Mouse (Mus musculus): ENCODE measurements around the gene Prkcd.

Gene Prkcd

DNA sequence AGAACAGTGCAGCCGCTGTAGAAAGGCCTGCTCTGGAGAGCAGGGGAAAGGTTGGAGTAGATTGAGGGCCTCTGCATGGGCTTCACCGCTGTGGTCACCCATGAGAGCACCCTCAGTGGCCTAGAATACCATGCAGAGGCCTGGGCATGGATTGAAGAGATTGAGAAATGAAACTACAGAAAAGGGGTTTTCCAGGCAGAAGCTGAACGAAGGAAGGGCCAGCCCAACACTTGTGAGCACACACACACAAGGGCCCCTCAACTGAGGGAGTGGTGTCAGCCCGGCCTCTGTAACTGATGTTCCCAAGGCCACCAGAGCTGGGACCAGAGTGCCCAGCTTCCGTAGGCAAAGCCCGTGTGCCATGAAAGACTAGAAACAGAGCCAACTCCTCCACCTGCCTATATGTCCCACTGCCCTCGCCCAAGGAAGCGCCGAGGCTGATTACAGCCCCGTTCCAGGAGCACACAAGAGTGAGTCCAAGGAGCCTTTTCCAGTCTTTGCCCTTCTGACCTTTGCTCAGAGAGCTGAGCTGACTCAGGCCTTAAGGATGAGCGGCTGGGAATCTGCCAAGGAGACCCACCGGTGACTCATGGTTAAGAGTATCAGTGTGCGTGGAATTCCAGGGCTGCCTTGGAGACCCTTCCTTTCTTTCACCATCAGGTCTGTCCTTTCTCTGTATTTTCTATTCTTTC is 9.4 kb upstream of the Prkcd start:
- DNase-seq (ENCODE audit: low read depth, low spot score), result no peak

DNA sequence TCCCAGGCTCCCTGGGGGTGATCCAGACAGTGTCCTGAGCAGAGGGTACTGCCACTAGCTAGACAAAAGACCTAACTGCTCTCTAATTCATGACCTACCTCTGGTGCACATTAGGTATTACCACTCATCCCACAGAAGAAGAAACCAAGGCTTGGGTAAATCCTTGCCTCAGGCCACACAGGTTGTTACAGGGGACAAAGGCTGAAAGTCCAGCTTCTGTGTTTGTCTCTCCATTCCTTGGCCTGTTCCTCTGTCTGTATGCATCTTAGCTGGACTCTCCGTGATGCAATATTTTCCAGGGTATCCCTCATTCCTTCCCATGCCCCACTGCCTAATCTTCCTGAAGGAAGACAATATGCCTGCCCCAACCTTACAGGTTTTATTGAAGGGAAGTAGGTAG is 8.4 kb upstream of the Prkcd start:
- no peak for DNase-seq (ENCODE audit: low read depth, low spot score)

DNA sequence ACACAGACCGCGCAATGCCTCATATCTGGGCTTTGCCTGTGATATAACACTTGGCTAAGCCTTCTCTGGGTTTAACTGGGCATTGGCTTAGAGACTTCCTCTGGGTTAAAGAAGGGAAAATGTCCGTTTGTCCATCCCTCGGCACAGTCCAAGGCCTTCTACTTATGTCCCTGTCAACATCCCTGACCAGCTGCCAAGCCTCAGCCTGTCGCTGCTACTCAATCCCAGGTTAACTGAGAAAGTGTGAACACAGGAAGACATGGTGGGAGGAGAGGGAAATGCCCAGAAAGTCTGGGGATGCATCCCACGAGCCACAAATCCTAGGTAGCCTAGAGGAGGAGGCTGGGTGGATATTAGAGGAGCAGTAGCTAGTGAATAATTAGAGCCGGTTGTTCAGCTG is 7.7 kb upstream of the Prkcd start:
- no peak for DNase-seq (ENCODE audit: low read depth, low spot score)

GRCm38 (mm10) chr14:30631834-30632233 is 5.8 kb upstream of the Prkcd start:
- DNase-seq (ENCODE audit: low read depth, low spot score), result no peak

GRCm38 (mm10) chr14:30630811-30631576 is 5.0 kb upstream of the Prkcd start:
- DNase-seq (ENCODE audit: low read depth, low spot score), result no peak

DNA sequence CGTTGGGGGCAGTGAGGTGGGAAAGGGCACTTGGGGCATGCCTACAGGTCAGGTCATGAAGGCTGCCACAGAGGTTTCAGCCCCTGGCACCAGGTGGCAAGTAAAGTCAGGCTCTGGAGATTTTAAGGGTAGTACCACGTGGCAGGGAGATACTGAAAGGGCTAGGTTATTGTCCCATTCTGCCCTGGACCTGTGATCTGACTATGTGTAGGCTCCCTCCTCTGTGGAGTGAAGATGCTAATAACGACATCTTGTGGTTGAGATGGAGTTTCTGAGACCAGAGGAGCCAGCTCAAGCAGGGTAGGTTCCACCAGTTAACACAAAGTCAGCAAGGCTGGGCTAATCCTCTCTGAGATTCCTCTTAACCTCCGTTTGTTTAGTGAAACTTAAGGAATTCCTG is 3.8 kb upstream of the Prkcd start:
- no peak for DNase-seq (ENCODE audit: low read depth, low spot score)

DNA sequence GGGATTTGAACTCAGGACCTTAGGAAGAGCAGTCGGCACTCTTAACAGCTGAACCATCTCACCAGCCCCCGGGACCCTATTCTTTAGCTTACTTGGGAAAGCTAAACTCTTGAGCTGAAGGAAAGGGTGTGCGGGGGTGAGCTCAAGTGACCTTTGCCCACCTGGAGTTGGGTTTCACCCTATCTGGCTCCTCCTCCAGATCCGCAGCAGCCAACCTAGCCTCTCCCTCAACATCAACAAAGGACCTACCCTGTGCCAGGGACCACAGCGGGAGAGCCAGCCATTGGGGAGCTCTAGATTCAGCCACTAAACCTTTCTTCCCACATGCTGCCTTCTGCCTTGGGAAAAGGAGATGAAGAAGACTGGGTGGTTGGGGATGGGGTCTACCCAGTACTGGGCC is 2.2 kb upstream of the Prkcd start:
- DNase-seq (ENCODE audit: low read depth, low spot score), result no peak

- DNase-seq (ENCODE audit: low read depth, low spot score), result no peak
These were observed 1.0 kb upstream of the Prkcd start for GRCm38 (mm10) chr14:30626756-30627742.

DNA sequence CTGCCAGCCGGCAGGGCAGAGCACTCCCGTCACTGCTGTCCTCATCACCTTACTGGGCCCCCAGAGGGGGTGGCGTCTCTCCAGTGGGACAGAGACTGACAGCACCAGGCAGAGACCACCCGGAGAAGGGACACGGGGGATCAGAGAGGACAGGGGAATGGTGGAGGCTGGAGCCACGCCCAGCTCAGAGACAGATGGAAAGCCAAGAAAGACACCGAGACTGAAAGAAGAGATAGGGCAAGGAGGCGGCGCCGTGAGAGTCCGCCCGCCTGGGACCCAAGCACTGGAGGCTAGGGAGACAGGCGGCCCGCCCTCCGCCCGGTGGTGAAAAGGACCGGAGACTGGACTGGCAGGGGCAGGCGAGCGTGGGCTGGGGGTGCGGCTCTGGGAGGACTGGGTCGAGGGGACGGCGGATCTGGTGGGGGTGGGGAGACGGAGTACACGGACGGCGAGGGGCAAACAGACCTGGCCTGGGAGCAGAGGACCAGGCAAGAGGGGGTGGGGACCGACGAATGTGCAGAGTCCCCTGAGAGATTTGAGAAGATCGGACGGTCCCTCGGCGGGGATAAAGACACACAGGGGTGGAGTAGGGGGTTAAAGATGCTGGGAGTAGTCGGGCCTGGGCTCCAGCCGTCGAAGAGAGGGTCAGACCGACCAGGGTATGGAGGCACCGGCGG is 741 bp downstream of the Prkcd start:
- no peak for DNase-seq (ENCODE audit: low read depth, low spot score)

GRCm38 (mm10) chr14:30624277-30624721 is 1.7 kb downstream of the Prkcd start:
- DNase-seq (ENCODE audit: low read depth, low spot score), result no peak

- no peak for DNase-seq (ENCODE audit: low read depth, low spot score)
These were observed 3.5 kb downstream of the Prkcd start for GRCm38 (mm10) chr14:30622556-30622955.

DNA sequence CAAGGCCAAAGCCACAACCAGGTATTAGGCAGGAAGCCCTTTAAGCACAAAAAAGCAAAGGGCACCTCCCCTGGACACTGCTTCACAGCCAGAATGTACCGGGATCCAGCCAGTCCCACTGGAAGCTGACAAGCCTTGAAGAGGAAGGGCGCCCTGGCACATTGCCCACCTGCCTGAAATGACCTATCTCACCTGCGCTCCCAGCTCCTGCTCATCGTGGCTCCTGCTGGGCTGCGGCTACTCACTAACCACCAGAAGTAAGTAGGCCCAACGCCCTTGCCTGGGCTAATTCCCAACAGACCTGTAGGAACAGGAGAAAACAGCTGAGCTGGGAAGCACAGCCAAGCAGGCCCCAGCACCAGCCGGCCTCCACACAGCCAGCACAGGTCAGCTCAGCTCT is 3.9 kb downstream of the Prkcd start:
- no peak for DNase-seq (ENCODE audit: low read depth, low spot score)

DNA sequence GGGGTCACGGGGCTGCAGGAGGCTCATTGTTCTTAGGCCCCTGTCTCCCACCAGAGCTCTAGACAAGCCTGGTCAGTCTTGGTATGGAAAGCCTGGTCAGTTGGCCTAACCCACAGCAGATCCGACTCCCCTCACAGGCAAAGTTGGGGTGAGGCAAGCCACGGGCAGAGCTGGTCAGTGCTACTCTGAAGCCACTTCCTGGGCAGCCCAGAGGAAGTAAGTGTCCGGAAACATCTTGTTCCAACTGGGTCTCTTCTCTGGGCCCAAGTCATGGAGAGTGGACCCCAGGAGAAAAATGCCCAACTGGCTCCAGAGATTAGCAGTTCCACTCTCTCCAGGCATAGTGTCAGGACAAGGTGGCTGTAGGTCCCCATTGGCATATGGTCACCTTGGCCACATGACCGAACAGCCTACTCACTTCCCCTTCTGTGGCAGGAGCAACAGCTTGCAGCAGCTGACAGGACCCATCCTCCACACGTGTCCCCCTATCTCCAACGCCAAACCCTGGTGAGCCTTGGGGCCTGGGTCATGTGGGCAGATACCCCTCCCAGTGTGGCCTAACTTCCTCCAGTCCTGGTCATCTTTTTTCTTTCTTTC is 5.9 kb downstream of the Prkcd start:
- no peak for DNase-seq (ENCODE audit: low read depth, low spot score)

GRCm38 (mm10) chr14:30618746-30619275 is 7.2 kb downstream of the Prkcd start:
- no peak for DNase-seq (ENCODE audit: low read depth, low spot score)

GRCm38 (mm10) chr14:30616751-30617150 is 9.3 kb downstream of the Prkcd start:
- no peak for DNase-seq (ENCODE audit: low read depth, low spot score)

DNA sequence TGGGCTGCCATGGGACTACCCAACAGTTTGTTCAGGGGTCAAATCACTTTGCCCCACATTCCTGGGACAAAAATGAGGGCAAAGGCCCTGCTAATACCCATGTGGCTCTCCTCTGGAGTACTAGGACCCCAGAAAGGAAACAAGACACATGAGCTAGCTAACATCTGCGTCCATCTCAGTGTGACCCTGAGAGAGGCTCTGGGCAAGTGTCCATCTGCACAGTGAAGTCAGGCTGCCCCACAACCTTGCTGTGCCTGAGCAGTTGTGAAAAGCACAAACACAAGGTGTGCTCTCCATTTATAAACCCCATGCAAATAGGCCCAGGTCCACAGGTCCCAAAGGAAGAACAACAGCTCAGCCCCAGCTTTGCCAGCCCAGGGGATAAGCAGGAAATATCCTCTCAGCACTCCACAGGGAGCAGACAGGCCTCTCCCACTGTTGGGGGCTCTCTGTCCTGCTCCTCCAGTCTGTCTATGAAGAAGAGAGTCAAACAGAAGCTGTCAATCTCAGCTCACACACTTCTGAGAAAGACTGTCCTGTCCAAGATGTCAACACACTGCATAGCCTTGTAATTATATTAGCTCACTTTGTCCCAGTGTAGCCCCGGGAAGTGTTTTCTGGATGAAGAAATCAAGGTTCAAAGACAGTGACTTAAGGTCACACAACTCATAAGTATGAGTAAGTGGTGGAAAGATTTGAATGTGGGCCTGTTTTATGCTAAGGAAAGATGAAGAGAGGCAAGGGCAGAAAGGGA is 12.9 kb downstream of the Prkcd start:
- no peak for DNase-seq (ENCODE audit: low read depth, low spot score)

GRCm38 (mm10) chr14:30612523-30612922 is 13.5 kb downstream of the Prkcd start:
- DNase-seq (ENCODE audit: low read depth, low spot score), result no peak

DNA sequence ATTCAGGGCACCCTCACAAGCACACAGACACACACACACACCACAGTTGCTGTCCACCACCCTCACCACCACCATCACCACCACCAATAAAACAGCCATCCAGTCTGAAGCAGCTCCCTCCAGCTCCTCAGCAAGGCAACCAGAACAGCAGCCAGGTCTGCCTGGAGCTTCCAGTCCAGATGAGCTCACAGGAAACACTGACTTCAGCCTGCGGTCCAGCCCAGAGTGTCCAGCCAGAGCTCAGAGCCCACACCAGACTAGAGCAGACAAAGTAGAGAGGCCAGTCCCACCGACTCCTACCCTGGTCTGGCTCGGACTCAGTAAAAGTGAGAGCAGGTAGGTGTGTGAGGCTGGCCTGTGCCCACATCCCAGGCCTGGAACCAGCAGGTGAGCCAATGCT is 15.1 kb downstream of the Prkcd start:
- DNase-seq (ENCODE audit: low read depth, low spot score), result no peak

DNA sequence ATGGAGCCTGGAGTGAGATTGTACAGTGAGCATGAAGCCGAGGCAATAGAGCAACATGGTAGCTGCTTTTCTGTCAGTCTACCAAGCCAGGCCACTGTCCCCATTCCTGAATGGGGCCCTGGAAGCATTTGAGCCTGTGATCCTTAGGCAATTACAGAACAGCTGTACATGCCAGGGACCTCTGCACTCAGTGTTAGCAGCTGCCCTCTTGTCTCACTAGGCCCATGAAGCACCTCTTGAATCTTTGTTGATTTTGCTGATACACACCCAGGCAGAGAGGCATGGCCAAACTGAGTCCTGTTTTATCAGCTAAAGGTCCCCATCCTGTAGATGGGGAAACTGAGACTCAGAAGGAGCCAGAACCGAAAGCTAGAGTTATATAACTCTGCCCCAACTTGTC is 15.7 kb downstream of the Prkcd start:
- DNase-seq (ENCODE audit: low read depth, low spot score), result no peak

DNA sequence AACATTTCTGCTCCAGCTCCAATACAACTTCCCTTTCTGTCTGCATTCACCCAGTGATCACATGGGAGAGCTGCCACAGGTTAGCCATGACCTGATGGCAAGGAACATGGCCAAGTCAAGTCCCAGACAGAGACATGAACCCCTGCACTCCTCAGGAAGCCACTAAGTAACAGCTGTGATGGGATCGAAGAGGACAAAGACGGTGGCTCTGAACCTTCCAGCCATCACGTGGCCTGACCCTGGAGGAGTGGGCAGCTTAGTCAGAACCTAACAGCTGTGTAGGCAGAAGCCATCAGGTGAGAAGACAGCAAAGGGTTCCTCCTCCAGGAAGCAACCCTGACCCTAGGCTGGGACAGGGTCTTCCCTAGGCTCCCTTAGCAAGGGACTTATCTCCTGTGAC is 16.5 kb downstream of the Prkcd start:
- DNase-seq (ENCODE audit: low read depth, low spot score), result no peak
